Mouse (Mus musculus): ENCODE data around the gene Echdc3.

The Echdc3 gene

DNA sequence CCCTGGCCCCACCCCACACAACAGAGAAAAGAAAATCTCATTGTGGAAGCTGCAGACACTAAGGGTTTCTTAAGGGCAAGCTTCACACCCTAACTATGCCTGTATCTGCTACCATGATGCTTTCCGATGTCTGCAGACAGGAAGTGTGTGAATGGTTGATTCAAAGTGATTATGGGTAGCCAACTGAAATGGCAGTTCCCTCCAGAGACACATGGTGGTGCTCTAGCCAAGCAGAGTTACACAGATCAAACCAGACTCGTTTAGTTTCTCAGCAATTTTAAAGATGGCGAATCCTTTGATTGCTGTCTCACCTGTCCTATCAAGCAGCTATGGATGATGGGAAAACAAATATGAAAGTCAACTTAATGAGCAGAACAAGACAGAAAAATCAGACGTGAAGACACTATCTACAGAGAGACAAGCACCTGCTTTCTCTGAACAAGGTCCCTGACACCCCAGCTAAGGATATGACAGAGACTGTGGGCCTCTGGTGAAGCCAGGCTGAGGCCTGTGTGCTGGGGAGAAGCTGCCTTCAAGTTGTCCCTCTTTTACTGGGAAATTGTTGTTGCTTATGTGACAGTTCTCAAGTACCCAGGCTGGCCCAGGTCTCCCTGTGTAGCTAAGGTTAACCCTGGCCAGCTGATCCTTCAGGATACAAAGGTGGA lies 7.4 kb upstream of the Echdc3 start:
- peak; percentile 88 to 89 for DNase-seq

DNA sequence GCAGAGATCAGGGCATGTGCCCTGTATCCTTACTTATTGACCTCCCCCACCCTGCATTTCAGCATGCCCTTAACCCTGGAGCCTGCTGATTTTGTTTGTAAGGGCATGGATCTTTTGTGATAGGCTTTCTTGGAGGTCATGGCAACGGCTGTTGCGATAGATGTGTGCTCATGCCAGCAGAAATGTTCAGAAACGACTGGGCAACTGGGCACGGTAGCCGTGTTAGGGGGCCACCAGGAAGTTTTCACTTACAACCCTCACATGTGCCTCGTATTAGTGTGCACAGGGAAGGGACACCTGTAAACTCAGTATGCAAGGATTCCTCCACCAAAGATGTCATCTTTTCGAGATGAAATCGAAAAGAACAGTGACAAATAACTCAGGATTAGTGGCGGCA lies 508 bp downstream of the Echdc3 start:
- no peak for DNase-seq

DNA sequence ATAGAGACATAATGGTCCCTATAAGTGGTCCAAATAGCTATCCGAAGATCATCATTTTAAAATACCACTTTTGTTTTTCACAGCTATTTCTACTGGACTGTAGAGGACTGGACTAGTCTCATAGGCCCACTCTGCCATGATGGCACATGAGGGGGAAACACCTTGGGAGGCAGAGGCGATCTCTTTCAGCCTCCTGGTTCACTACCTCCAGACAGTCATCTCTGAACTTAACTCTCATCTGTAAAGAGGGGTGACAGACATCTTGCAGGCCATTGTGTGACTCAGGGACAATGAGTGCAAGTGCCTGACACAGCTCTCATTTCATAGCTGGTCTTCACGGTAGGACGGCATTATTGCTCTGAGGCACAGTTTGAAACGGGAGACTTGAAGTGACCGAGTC lies 2.0 kb downstream of the Echdc3 start:
- no peak for DNase-seq

DNA sequence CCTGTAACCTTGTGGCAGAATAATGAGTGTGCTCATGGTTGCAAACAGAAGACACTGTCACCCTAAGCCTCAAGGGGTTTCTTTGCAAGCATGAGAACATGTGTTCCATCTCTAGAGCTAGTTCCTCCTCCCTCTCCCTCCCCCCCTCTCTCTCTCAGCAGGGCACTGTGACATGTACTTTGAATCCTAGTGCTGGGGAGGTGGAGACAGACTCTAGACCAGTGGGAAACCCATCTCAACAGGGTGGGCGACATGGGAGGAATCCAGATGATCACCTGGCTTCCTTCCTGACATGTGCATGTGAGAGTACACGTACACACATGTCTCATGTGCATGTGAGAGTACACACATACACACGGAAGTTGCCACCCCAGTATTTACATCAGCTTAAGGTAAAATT lies 3.1 kb downstream of the Echdc3 start:
- peak; percentile 43 to 49 for DNase-seq

DNA sequence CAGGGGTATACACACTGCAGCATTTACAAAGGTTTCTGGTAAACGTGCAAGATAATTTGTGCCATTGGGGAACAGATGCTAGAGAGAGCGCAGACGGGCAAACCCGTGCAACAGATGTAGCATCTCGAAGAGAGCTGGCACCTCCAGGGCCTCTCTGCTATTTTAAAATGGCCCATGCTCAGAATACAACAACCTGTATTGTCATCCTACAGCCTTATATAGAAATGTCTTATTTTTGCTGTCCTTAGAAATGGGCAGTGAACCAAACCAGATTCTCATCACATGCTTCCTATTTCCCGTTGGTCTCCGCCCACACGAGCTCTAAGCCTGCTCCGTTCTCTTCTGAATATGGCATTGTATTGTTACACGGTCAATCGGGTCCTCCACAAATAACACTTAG lies 3.7 kb downstream of the Echdc3 start:
- peak; percentile 45 to 49 for DNase-seq

DNA sequence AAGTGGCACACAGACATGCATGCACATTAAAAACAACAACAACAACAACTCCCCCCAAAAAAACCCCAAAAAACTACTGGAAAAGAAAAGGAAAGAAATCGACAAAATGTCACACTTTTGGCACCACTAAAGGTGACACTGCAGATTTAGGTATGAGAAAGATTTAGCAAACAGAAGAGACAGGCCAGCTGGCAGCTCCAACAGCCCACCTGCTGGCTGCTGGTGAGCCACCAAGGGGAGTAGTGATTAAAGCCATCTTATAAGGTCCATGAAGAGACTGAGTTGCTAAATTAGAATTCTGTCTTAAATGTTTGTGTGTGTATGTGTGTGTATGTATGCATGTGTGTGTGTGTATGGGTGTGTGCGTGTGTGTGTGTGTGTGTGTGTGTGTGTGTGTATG lies 5.1 kb downstream of the Echdc3 start:
- DNase-seq, result no peak

DNA sequence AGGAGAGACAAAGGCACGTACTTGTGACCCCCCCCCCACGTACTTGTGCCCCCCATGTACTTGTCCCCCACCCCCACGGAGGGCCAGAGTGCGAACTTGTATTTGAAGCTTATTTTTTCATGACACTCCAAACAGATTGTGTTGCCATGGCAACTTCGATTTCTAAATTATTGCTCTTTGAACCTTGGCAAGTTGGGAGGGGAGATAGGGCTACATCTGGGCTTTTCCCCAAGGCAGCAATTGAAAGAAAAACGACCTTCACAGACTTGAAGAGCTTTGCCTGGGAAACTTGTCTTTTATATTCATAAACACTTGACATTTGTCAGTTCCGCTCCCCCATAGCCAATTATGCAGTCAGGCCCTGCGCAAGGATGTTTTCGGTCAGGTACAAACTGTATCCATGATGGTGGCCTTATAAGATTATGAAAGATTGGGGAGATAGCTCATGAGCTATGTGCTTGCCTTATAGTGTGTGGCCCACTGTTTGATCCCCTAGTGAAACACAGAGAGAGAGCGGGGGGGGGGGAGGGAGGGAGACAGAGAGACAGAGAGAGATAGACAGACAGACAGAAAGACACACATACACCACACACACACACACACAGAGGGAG lies 16.4 kb downstream of the Echdc3 start:
- no peak for DNase-seq

DNA sequence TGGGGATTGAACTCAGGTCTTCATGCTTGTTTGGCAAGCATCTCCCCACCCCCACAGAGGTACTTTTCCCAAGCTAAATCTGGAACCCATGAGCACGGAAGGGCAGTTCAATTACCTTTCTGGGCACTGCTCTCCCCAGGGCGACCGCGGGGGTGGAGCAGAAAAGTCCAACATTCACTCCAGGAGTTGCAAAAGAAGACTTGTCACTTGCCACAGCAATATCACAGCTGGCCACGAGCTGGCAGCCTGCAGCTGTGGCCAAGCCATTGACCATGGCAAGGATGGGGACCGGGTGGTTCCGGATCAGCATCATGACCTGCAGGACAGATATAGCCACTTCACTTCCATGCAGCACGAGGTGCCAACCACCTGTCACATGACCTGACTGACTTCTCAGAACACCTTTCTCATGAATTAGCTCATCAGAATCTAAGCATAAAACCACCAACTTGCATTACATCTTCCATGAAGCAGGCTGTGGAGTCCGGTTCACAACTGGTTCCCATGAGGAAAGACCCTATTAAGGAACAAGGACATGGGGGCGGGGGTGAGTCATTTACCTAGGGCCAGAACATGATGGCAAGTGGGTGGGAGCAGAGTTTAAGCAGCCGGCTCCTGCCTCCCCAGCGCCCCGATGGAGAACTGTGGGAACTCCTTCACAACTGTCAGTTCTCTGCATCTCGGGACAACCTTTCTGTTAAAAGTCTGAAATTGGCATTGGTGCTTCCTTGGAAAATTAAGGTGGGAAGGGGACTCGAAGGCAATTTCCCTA lies 17.2 kb downstream of the Echdc3 start:
- DNase-seq, result no peak

DNA sequence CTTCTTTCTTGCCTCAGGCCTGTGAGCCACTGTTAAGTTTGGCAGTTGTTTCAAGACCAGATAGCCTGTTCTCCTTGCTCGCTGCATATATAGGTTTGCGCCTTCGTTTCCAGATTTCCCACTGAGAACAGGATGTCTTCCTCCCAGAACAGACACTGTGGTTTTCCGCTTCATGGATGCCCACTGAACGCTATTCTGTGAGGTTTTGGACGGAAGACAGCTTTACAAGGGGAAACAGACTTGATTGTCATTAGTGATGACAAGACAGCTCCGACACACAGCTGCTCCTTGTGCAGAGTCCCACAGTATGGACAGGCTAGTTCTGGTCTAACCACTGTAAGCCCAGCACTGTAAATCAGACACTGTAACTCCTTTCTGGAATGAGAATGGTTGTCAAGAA lies 18.3 kb downstream of the Echdc3 start:
- DNase-seq, result no peak

DNA sequence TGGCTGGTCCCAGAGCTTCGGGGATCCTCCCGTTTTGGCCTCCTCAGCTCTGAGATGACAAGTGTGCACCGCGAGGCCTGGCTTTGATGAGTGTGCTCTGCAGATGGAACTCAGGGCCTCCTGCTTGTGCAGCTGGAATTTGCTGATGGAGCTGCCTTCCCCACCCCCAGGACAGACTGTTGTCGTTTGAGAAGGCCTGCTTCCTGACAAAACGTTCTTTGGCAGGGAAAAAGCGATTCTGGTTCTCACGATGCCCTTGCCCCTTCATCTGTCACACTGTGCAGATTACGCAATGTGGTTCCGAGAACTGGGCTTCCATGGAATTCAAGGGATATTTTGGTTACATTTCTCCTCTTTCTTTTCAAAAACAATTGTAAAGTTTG lies 19.3 kb downstream of the Echdc3 start:
- DNase-seq, result no peak

DNA sequence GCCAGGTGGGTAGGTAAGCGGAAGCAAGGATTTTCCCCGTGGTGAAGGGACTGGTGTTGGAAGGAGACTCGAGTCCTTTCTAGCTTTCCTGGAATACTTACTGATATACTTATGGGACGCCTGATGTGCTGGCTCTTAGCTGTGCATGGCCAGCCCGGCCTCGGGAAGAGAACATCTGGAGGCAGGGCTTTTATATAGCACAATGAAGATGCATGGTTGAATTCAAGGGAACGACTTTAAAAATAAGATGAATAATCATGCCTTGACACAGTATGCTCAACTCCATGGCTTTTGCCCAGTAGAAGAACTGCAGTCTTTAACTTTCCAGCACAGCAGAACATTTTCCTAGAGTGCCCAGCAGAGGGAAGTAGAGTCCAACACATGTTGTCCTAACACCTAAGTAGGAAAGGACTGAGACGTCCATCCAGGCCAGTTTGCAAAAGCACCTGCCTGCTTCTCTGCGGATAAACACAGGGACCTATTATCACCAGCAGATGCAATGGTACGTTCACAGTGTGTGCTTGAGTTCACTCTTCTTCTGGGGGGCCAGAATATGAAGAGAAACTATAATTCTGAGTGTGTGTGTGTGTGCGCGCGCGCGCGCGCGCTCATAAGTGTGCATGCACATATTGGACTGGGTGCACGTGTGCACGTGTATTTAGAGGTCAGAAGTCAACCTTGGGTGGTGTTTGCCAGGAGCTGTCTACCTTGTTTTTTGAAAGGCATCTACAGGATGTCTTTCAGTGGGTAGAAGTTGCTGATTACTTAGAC lies 19.8 kb downstream of the Echdc3 start:
- DNase-seq, result peak; percentile 61 to 68

DNA sequence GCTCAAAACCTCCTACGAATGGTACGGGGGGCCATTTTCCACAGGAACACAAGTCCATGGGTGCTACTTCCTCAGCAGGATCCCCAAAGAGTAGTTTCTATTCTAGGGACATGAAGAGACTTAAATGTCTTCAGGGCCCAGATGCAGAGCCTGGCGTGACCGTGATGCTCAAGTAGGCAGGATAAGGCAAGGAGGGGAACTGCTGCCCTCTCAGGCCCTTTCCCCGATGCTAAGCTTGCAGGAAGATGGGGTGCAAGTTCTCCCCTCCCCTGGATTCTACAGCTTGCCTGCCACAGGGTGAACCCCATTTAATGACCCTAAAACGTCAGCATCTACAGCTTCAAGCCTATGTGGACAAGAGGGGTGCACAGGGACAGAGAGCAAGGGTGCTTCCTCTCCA lies 22.8 kb downstream of the Echdc3 start:
- DNase-seq, result no peak

DNA sequence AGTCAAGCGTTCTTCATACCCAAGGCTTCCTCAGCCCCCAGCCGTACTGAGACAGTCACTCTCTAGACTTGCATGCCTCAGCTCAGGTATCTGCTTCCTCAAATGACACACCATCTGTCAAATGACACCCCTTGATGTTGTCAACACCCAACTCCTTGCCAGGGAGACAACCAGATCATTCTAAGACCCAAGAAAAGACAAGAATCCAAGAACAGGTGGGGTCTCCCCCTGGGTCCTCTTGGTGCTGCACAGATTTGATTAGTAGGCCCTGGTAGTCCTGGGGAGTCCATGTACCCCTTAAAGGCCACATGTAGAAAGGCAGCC lies 23.2 kb downstream of the Echdc3 start:
- no peak for DNase-seq

DNA sequence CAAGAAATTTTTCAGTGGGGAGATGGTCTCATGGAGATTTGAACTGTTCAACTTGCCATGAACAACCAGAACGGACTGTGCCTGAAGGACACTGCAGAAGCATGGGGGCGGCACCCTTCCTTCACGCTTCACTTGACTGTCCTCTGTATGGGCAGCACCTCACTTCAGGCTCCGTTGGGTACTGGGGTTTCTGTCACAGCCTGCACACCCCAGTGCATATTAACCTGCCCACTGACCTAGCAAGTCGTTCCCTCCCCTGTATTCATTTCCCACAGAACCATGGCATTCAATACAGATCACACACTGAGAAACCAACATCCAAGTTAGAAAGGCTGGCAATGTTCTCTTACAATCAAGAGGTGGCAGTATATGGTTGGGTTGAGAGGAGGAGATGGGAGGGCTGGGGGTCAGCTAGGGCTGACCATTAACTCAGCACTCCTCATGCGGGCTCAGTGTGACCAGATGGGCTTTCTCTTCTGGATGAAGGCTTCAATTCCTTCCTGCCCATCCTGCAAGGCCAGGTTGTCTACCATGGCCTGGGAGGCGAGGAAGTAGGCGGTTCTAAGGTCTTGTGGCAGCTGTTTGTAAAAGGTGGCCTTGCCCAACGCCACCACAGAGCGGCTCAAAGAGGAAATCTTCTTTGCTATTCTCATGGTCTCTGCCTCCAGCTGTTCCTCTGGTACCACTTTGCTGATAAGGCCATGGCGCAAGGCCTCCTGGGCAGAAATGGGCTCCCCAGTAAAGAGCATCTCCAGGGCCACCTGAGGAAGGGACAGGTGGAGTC lies 23.8 kb downstream of the Echdc3 start:
- peak; percentile 56 to 62 for DNase-seq

DNA sequence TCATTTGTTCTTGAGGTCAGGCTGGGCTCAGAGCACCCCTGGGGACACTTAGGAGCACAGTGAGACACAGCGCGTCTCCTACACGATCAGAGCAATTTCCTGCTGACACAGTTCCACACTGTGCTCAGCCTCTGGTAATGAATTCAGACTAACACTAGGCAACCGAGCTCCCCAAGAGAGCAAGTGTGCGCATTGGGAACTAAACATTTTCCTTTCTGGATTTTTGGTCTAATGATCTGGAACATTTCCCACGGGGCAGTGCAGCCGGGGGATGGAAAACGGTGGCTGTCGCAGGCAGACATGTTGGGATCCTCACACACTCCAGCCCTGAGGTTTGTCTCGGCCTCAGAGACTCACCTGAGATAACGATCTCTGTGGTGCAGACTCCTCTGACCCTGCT lies 25.4 kb downstream of the Echdc3 start:
- DNase-seq, result no peak

DNA sequence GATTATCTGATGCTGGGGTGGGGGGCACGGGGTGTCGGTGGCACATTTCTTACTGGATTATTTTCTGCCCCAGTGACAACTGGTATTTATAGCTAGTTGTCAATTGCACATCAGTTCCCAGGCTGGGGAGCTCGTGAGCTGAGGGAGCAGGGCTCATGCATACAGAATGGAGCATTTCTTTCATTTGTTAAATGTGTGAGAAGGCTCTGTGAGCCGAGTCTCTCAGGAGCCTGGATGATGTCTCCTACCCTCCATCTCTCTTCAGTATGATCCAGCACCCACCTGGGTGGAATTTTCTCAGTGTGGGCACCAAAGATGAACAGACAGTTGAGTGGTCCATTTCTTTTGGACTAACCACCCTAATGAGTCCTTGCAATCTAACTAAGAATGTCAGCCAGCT lies 25.9 kb downstream of the Echdc3 start:
- no peak for DNase-seq

DNA sequence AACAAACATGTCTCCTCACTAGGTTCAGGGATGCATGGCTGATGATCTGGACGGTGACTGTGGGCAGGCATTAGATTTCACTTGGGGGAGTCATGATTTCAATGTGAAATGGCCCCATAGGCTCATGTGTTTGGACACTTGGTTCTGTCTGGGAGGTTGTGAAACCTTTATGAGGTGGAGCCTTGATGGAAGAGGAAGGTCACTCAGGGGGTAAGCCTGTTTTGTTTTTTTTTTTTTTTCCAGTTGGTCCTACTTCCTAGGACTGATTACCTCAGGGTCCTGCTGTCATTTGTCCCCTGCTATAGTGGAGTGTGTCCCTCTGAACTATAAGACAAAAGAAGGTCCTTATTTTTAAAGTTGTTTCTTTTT lies 33.1 kb downstream of the Echdc3 start:
- DNase-seq, result no peak

DNA sequence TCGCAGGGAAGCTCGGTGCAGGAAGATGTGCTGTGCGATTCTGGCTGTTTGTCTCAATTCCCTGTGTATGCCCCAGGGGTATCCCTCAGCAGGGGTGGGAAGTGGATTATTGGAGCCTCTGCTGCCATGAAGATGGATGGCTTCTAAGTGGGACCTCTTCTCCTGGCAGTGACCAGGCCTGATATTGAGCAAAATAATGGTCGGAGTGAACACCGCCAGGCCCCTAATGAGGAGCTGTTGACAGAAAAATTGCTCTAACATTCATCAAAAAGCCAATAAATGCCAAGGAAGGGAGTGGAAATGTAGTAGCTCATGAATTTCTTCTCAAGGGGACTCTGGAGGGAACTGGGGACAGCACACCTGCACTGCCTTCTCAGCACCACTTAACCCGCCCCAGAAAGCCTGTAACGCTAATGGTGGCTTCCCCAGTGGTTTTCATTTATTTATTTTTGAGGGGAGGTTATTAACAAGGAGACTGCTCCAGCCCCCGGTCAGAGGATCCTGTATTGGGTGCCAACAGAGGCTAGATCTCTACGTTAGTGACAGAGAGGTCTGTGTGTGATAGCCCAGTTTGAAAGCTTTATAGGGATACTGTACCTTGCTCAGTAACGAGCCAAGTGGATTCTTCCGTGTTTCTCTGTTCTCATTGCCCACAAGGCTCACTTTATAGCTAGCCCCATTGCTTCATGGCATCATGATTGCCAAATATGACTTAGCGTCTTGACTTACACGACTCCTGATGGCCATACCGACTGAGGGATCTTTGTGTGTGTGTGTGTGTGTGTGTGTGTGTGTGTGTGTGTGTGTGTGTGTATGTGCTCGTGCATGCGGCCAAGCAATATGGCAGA lies 33.7 kb downstream of the Echdc3 start:
- DNase-seq, result no peak

DNA sequence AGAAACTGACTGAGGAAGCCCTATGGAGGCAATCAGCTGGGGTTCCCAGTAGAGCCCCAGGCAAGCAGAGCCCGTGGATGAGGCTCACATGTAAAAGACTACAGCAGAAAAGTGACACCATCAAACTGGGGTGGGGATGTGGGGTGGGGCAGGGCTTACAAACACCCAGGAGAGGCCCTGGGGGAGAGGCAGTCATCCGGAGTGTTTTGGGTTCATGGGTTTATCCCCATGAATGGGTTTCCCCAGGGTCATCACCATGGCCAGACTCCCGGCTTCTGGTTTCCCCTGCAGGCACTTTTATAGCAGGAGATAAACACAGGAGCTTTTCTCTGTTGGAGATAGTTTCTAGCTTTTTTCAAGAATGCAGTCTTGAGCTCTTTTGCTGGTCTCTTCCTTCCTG lies 39.8 kb downstream of the Echdc3 start:
- DNase-seq, result no peak

DNA sequence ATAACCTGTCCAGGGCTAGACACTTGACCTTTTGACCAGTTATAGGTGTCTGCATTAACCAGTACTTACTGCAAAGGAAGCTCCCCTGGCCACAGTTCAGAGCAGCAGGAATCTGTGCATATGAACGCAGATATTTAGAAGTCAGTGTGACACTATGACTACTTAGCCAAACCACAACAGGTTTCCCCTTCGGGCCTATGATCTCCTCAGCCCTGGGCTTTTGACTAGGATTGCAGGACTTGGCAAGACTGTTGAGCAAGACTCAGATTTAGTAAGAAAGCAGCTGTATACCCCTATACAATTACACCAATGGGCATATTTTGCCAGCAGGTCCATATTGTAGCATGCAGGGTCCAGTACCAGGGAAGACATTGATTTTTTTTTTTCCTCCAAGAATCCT lies 44.3 kb downstream of the Echdc3 start:
- no peak for DNase-seq

DNA sequence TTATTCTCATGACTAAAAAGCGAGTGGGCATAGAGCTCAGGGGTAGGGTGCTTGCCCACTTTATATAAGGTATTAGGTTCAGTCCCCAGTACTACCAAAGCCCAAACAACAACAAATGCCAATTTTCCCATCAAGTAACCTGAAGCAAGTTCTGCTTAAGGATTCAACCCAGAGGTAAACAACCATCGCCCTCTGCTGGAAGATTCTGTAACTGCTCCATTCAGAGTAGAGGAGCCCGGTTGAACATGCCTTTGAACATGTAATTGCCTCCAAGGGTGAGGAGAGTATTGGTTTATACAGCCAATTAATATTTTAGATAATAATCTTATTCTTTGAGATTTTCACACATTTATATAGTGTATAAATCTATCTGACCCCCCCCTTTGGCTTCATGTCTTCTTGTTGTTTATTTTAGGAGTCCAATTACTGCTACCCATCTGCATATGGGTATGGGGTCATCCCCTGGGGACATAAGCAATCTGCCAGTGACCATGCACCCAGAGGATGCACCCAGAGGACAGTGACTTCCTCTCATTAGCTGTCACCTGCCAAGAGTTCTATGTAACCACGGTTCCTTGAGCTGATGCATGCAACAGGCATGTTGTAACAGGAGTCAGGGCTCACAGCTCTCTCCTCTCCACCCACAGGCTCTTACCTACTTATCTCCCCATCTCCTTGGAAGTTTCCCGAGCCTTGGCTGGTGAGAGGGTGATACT lies 44.8 kb downstream of the Echdc3 start:
- peak; percentile 71 to 74 for DNase-seq
